15 mouse cellular contexts compared by ENCODE assay signal in genomic region chr5:111396199-111396598, GRCm38 (mm10). TPM values are rescaled to one million over a fixed set of nuclear protein-coding genes. Genes with fewer than 3 reads are reported as not detected.
DNase-seq lines count a peak whose midpoint lies in the region; ATAC-seq and TF ChIP-seq lines count a peak whose summit lies in the region.
"Had no signal": no experiment of that assay in that cellular context is flagged by ENCODE, and none has a peak within 500 bp of the region (broad histone marks: within the 10 kb centered on the region; RNA-seq: fewer than 3 reads in every experiment).

No protein-coding gene starts in this region.

- peak overlapping the region; percentile 24; the same call in 1 of the 2 replicates for H3K27ac ChIP-seq in hindbrain, embryonic 12.5 days
- no peak overlapping the region for H3K27ac ChIP-seq in hindbrain, embryonic 16.5 days (ENCODE audit: low read depth, low read length)
- H3K27ac ChIP-seq in limb, embryonic 11.5 days (replicated peaks; ENCODE audit: low read depth, low read length) = peak overlapping the region; percentile 45; the same call in 1 of the 2 replicates
- H3K27ac ChIP-seq: heart, adult 2 months; hindbrain, embryonic 13.5 days had no signal

- no peaks in the 10 kb centered on the region for H3K36me3 ChIP-seq in hindbrain, embryonic 12.5 days
- H3K36me3 ChIP-seq in hindbrain, embryonic 16.5 days (ENCODE audit: control insufficient read depth, insufficient read depth, low read length) = no peaks in the 10 kb centered on the region
- H3K36me3 ChIP-seq in E14TG2a.4 (ENCODE audit: insufficient read depth, low read length) = no peaks in the 10 kb centered on the region
- no peaks in the 10 kb centered on the region; the same call in 1 of the 2 replicates for H3K36me3 ChIP-seq in limb, embryonic 11.5 days (ENCODE audit: control insufficient read depth, insufficient read depth, low read length)
- H3K36me3 ChIP-seq: hindbrain, embryonic 13.5 days had no signal

- H3K4me1 ChIP-seq in hindbrain, embryonic 12.5 days = peaks cover 48% of the 10 kb centered on the region
- peaks cover 31% of the 10 kb centered on the region for H3K4me1 ChIP-seq in hindbrain, embryonic 16.5 days (ENCODE audit: control insufficient read depth, insufficient read depth, low read depth, low read length)
- peaks cover 39% of the 10 kb centered on the region for H3K4me1 ChIP-seq in E14TG2a.4 (replicated peaks; ENCODE audit: low read depth, low read length)
- peaks cover 38% of the 10 kb centered on the region for H3K4me1 ChIP-seq in limb, embryonic 11.5 days (ENCODE audit: control insufficient read depth, insufficient read depth, low read length)
- H3K4me1 ChIP-seq: megakaryocyte, embryonic 14.5 days had no signal

- H3K9me3 ChIP-seq in hindbrain, embryonic 12.5 days (replicated peaks) = no peaks in the 10 kb centered on the region
- no peaks in the 10 kb centered on the region for H3K9me3 ChIP-seq in hindbrain, embryonic 16.5 days (ENCODE audit: control insufficient read depth, low read length)
- H3K9me3 ChIP-seq in E14TG2a.4 (ENCODE audit: low read length) = no peaks in the 10 kb centered on the region
- no peaks in the 10 kb centered on the region for H3K9me3 ChIP-seq in limb, embryonic 11.5 days (ENCODE audit: control insufficient read depth, low read length)
- H3K9me3 ChIP-seq: hindbrain, embryonic 13.5 days; megakaryocyte, embryonic 14.5 days had no signal

- H3K9ac ChIP-seq in hindbrain, embryonic 12.5 days = no peak overlapping the region
- no peak overlapping the region for H3K9ac ChIP-seq in hindbrain, embryonic 16.5 days (ENCODE audit: low read depth, low read length)
- no peak overlapping the region for H3K9ac ChIP-seq in limb, embryonic 11.5 days (ENCODE audit: low read length)
- H3K9ac ChIP-seq: hindbrain, embryonic 13.5 days had no signal

- WGBS in hindbrain, embryonic 12.5 days = 72% methylated on average over 4 of the region's 4 CpGs
- 84% methylated on average over 4 of the region's 4 CpGs for WGBS in hindbrain, embryonic 16.5 days
- 68% methylated on average over 4 of the region's 4 CpGs for WGBS in limb, embryonic 11.5 days

- DNase-seq in brain, embryonic 14.5 days (ENCODE audit: low read depth) = no peak
- no peak for DNase-seq in limb, embryonic 11.5 days (ENCODE audit: low spot score)
- DNase-seq in cerebellum, adult 9-11 months = no peak
- no peak for DNase-seq in B cell, adult 2 months
- no peak for DNase-seq in heart, adult 8-10 months (ENCODE audit: low spot score)
- DNase-seq: cerebellum, adult 18-20 months; heart, adult 2 months; lung, adult 18-20 months; right cerebral cortex, adult 18-20 months; thymus, adult 2 months had no signal

- no peak overlapping the region for H3K4me2 ChIP-seq in hindbrain, embryonic 12.5 days (replicated peaks)
- no peak overlapping the region for H3K4me2 ChIP-seq in hindbrain, embryonic 16.5 days (ENCODE audit: low read length)
- H3K4me2 ChIP-seq in limb, embryonic 11.5 days (ENCODE audit: low read depth, severe bottlenecking) = no peak overlapping the region
- H3K4me2 ChIP-seq: hindbrain, embryonic 13.5 days had no signal

- no peak overlapping the region for H3K4me3 ChIP-seq in hindbrain, embryonic 12.5 days
- H3K4me3 ChIP-seq in hindbrain, embryonic 16.5 days (ENCODE audit: low read length) = no peak overlapping the region
- H3K4me3 ChIP-seq in E14TG2a.4 (replicated peaks; ENCODE audit: low read length) = peak overlapping the region; percentile 29; the same call in 1 of the 2 replicates
- H3K4me3 ChIP-seq in limb, embryonic 11.5 days (ENCODE audit: low read depth, low read length) = no peak overlapping the region
- H3K4me3 ChIP-seq: heart, adult 2 months; hindbrain, embryonic 13.5 days; megakaryocyte, embryonic 14.5 days had no signal

- no peak; the same call in 1 of the 2 replicates for TF ChIP-seq CTCF in E14TG2a.4 (conservative IDR thresholded peaks at IDR 0.05; ENCODE audit: low read length)
- TF ChIP-seq CTCF in brain, embryonic 14.5 days (IDR thresholded peaks at IDR 0.05; ENCODE audit: borderline replicate concordance, extremely low read depth, insufficient read depth, insufficient read length) = 0 out of 2 replicates have a peak, but pooled peaks have one; percentile 10

- H3K27me3 ChIP-seq in hindbrain, embryonic 12.5 days = peaks cover 4% of the 10 kb centered on the region; the same call in 1 of the 2 replicates
- no peaks in the 10 kb centered on the region for H3K27me3 ChIP-seq in hindbrain, embryonic 16.5 days (replicated peaks; ENCODE audit: control insufficient read depth, insufficient read depth, low read length)
- peaks cover 36% of the 10 kb centered on the region for H3K27me3 ChIP-seq in E14TG2a.4 (ENCODE audit: insufficient read depth, low read length)
- 0 out of 2 replicates have a peak, but pooled peaks cover 2% of the 10 kb centered on the region for H3K27me3 ChIP-seq in limb, embryonic 11.5 days (ENCODE audit: control insufficient read depth, insufficient read depth, low read length)

- no peak for TF ChIP-seq POLR2A in brain, embryonic 14.5 days (IDR thresholded peaks at IDR 0.05; ENCODE audit: borderline replicate concordance, extremely low read depth, insufficient read depth, insufficient read length, poor library complexity, severe bottlenecking)

- no peak for ATAC-seq in hindbrain, embryonic 12.5 days (ENCODE audit: low FRiP score)
- no peak for ATAC-seq in hindbrain, embryonic 16.5 days
- no peak for ATAC-seq in limb, embryonic 11.5 days (ENCODE audit: insufficient number of reproducible peaks, low FRiP score, low TSS enrichment, low read depth)

RNA-seq across cellular contexts. Expression of gene Mn1, which starts 21.0 kb away (rescaled TPM):
- polyA plus RNA-seq in hindbrain, embryonic 12.5 days (2016; fragmentation: Nextera tagmentation; extraction: Ambion mirVana) = 61.0 and 62.7 TPM in 2 replicates
- 22.3 and 35.8 TPM in 2 replicates for polyA plus RNA-seq in hindbrain, embryonic 16.5 days (2015; fragmentation: Nextera tagmentation; extraction: Ambion mirVana)
- 46.8 and 54.3 TPM in 2 replicates for polyA plus RNA-seq in brain, embryonic 14.5 days (2012; rRNA removed)
- 11.0 and 12.4 TPM in 2 replicates for polyA plus RNA-seq in limb, embryonic 11.5 days (2014; fragmentation: Nextera tagmentation; extraction: Ambion mirVana)
- 10 to 100 TPM; 13.9 to 21.6 (median 19.8) TPM for total RNA-seq in heart, adult 8-10 months (2022)
